Comparison of ENCODE assay signal across 8 mouse cellular contexts in genomic region chr2:25578796-25579736, GRCm38 (mm10). TPM values are rescaled to one million over a fixed set of nuclear protein-coding genes. Genes with fewer than 3 reads are reported as not detected.
DNase-seq lines count a peak whose midpoint lies in the region; ATAC-seq lines count a peak whose summit lies in the region.

No protein-coding gene starts in this region.

- 0 out of 2 replicates have a peak overlapping the region, but pooled peaks have one; percentile 7 for H3K4me3 ChIP-seq in hindbrain, embryonic 15.5 days
- H3K4me3 ChIP-seq in neural tube, embryonic 12.5 days: peak overlapping the region; percentile 19

- no peak overlapping the region for H3K9ac ChIP-seq in hindbrain, embryonic 15.5 days
- no peak overlapping the region for H3K9ac ChIP-seq in neural tube, embryonic 12.5 days

- peaks cover 51% of the 10 kb centered on the region for H3K27me3 ChIP-seq in hindbrain, embryonic 15.5 days
- H3K27me3 ChIP-seq in neural tube, embryonic 12.5 days (replicated peaks): peaks cover 59% of the 10 kb centered on the region

- H3K4me1 ChIP-seq in hindbrain, embryonic 15.5 days (replicated peaks): peaks cover 77% of the 10 kb centered on the region
- H3K4me1 ChIP-seq in neural tube, embryonic 12.5 days: peaks cover 71% of the 10 kb centered on the region

- peak; percentile 23 for DNase-seq in adrenal gland, postnatal 14 days
- no peak for DNase-seq in adrenal gland, postnatal 25 days
- peak; percentile 27 to 33 for DNase-seq in spleen, postnatal 10 days (ENCODE audit: low spot score in 2 of 2)
- no peak for DNase-seq in spleen, postnatal 36 days (ENCODE audit: low spot score in 2 of 2)
- DNase-seq in layer of hippocampus, postnatal 10 days (ENCODE audit: low spot score in 2 of 2): no peak
- no peak for DNase-seq in testis, postnatal 14 days (ENCODE audit: low spot score)

- 0 out of 2 replicates have a peak, but pooled peaks cover 10% of the 10 kb centered on the region for H3K36me3 ChIP-seq in hindbrain, embryonic 15.5 days
- peaks cover 12% of the 10 kb centered on the region for H3K36me3 ChIP-seq in neural tube, embryonic 12.5 days

- H3K9me3 ChIP-seq in hindbrain, embryonic 15.5 days: no peaks in the 10 kb centered on the region
- H3K9me3 ChIP-seq in neural tube, embryonic 12.5 days: no peaks in the 10 kb centered on the region

- 13% methylated on average over 74 of the region's 77 CpGs for WGBS in hindbrain, embryonic 15.5 days
- WGBS in neural tube, embryonic 12.5 days: 6% methylated on average over 77 of the region's 77 CpGs

- no peak for ATAC-seq in hindbrain, embryonic 15.5 days (ENCODE audit: low FRiP score, low read depth)
- ATAC-seq in neural tube, embryonic 12.5 days (ENCODE audit: low FRiP score, low read depth): no peak

- no peak overlapping the region for H3K27ac ChIP-seq in hindbrain, embryonic 15.5 days (replicated peaks)
- H3K27ac ChIP-seq in neural tube, embryonic 12.5 days: no peak overlapping the region

- H3K4me2 ChIP-seq in hindbrain, embryonic 15.5 days: peak overlapping the region; percentile 74
- H3K4me2 ChIP-seq in neural tube, embryonic 12.5 days (replicated peaks): peak overlapping the region; percentile 50

RNA-seq across cellular contexts. Expression of gene Ajm1, which starts 2.5 kb away (rescaled TPM):
- total RNA-seq in adrenal gland, postnatal 14 days (2021): 2.1 and 3.0 TPM in 2 replicates
- total RNA-seq in adrenal gland, postnatal 25 days (2021): 1.6 and 2.6 TPM in 2 replicates
- polyA plus RNA-seq in hindbrain, embryonic 15.5 days (2015; fragmentation: Nextera tagmentation; extraction: Ambion mirVana): 14.5 and 16.5 TPM in 2 replicates
- 2.3 and 3.0 TPM in 2 replicates for polyA plus RNA-seq in neural tube, embryonic 12.5 days (2016; fragmentation: Nextera tagmentation; extraction: Ambion mirVana)
- total RNA-seq in layer of hippocampus, postnatal 10 days (2021): 10 to 100 TPM; 82.7 to 84.8 TPM

RNA-seq across cellular contexts. Expression of gene Phpt1, which starts 4.0 kb away (rescaled TPM):
- 56.6 and 58.1 TPM in 2 replicates for total RNA-seq in adrenal gland, postnatal 14 days (2021)
- total RNA-seq in adrenal gland, postnatal 25 days (2021): 42.8 and 60.5 TPM in 2 replicates
- polyA plus RNA-seq in hindbrain, embryonic 15.5 days (2015; fragmentation: Nextera tagmentation; extraction: Ambion mirVana): 159 and 169 TPM in 2 replicates
- 169 and 176 TPM in 2 replicates for polyA plus RNA-seq in neural tube, embryonic 12.5 days (2016; fragmentation: Nextera tagmentation; extraction: Ambion mirVana)
- 10 to 100 TPM; 94.5 to 99.8 TPM for total RNA-seq in layer of hippocampus, postnatal 10 days (2021)

RNA-seq across cellular contexts. Expression of gene Mamdc4, which starts 4.4 kb away (rescaled TPM):
- 4.7 and 5.0 TPM in 2 replicates for total RNA-seq in adrenal gland, postnatal 14 days (2021)
- 4.6 and 17.3 TPM in 2 replicates for total RNA-seq in adrenal gland, postnatal 25 days (2021)
- polyA plus RNA-seq in hindbrain, embryonic 15.5 days (2015; fragmentation: Nextera tagmentation; extraction: Ambion mirVana): 1.6 and 2.1 TPM in 2 replicates
- polyA plus RNA-seq in neural tube, embryonic 12.5 days (2016; fragmentation: Nextera tagmentation; extraction: Ambion mirVana): 1.7 and 4.8 TPM in 2 replicates
- 1 to 10 TPM; 1.0 to 5.4 TPM for total RNA-seq in layer of hippocampus, postnatal 10 days (2021)

RNA-seq across cellular contexts. Expression of gene Edf1, which starts 21.4 kb away (rescaled TPM):
- 312 and 335 TPM in 2 replicates for total RNA-seq in adrenal gland, postnatal 14 days (2021)
- total RNA-seq in adrenal gland, postnatal 25 days (2021): 270 and 317 TPM in 2 replicates
- polyA plus RNA-seq in hindbrain, embryonic 15.5 days (2015; fragmentation: Nextera tagmentation; extraction: Ambion mirVana): 375 and 378 TPM in 2 replicates
- polyA plus RNA-seq in neural tube, embryonic 12.5 days (2016; fragmentation: Nextera tagmentation; extraction: Ambion mirVana): 386 TPM in 2 replicates
- total RNA-seq in layer of hippocampus, postnatal 10 days (2021): 100 to 1,000 TPM; 232 to 242 TPM

RNA-seq across cellular contexts. Expression of gene Rabl6, which starts 29.3 kb away (rescaled TPM):
- 72.7 and 87.8 TPM in 2 replicates for total RNA-seq in adrenal gland, postnatal 14 days (2021)
- 108 and 118 TPM in 2 replicates for total RNA-seq in adrenal gland, postnatal 25 days (2021)
- 70.0 and 73.5 TPM in 2 replicates for polyA plus RNA-seq in hindbrain, embryonic 15.5 days (2015; fragmentation: Nextera tagmentation; extraction: Ambion mirVana)
- 78.3 and 82.5 TPM in 2 replicates for polyA plus RNA-seq in neural tube, embryonic 12.5 days (2016; fragmentation: Nextera tagmentation; extraction: Ambion mirVana)
- total RNA-seq in layer of hippocampus, postnatal 10 days (2021): 10 to 100 TPM; 84.7 to 96.9 TPM

Comparison
In these comparisons a context has a peak if more than half of its experiments do, and no peak if none do; other contexts are left out.
1. DNase-seq: peak in adrenal gland, postnatal 14 days (single experiment) and spleen, postnatal 10 days (2 of 2); none in adrenal gland, postnatal 25 days (single experiment), spleen, postnatal 36 days (0 of 2), layer of hippocampus, postnatal 10 days (0 of 2) and testis, postnatal 14 days (single experiment).
2. RNA of gene Ajm1, which starts 2.5 kb away (total RNA-seq): 82.7 to 84.8 TPM in layer of hippocampus, postnatal 10 days; 1.6 to 2.6 TPM in adrenal gland, postnatal 25 days and 2.1 to 3.0 TPM in adrenal gland, postnatal 14 days; every median in the first group is over 10 times any median in the second.